Mouse (Mus musculus) cerebellum, adult 8-10 months (tissue): ENCODE data around the gene Snrnp48.

Experiments used
- DNase-seq: peaks from one replicate; pipeline ENCODE4 v3.0.0; 2022

Snrnp48 gene

GRCm38 (mm10) chr13:38272624-38273023 is 67.9 kb downstream of the Snrnp48 start:
- DNase-seq, result no peak
